Mouse (Mus musculus) adrenal gland, postnatal 36 days (tissue): Measurements from ENCODE around the gene Cc2d1a. TPM values are rescaled to one million over a fixed set of nuclear protein-coding genes. Genes with fewer than 3 reads are reported as not detected.

Experiments
- DNase-seq, 2 experiments: peaks; one replicate each; pipeline ENCODE4 v3.0.0; 2021; ENCODE audit warnings: mixed read lengths in 1 of 2
- long read RNA-seq, 2 experiments: library from polyadenylated mRNA; stranded (forward); transcript quantifications; one replicate each; pipeline ENCODE4 v2.0.0; 2021; ENCODE audit warnings: borderline sequencing depth in 2 of 2
- total RNA-seq, 2 experiments: library from RNA; stranded (reverse); gene quantifications; 2 replicates each; pipeline ENCODE4 v1.2.3; 2021

Cc2d1a gene
- total RNA-seq, result 10 to 100 TPM; 22.6 to 33.9 TPM
- long read RNA-seq, experiment 1, transcript Cc2d1a-201 (29 exons, 3,471 nt), result major isoform, 9 of 35 reads
- long read RNA-seq, experiment 1, partial matches to known transcripts, result 21 of 35 reads
- long read RNA-seq, experiment 1, other reads (novel, unspliced or antisense), result 5 of 35 reads
- long read RNA-seq, experiment 2, partial matches to known transcripts, result 1 of 10 reads
- long read RNA-seq, experiment 2, other reads (novel, unspliced or antisense), result 5 of 10 reads

DNA sequence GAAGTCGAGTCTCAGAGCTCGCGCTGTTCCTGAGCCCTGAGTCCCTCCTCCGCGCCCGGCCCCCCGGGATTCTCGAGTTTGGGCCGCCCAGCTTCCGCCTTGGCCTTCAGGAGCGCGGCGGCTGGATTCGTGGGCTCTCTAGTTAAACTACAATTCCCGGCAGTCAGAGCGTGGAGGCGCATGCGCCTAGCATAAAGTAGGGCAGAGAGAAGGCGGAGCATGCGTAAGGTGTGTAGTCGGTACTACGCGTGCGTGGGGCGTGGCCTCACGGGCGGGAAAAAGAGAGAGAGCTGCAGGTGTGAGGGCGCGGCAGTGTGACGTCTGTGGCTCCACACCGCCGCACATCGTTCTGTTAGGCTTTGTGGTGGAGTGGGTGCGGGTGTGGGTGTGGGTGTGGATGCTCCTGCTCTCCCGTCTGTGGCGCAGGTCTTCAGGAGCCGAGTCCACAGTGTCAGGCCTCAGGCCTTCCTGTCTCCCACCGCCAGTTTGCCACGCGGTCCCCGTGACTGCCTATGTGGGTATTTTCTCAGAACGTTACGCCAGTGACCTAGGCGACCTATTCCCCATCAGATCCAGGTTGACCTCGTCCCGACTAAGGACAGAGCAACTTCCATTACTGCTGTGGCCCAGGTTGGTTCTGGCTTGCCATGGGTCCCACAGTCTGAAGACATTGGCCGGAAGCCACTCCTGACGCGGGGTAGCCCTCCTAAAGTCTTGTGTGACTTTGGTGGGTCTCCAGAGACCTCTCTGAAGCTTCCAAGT is at the start of gene Cc2d1a, which contains the start of gene 4930432K21Rik:
Gene Cc2d1a (minus strand): TSS at position 168 of the 762 bp plus-strand sequence.
Gene 4930432K21Rik (plus strand): TSS at position 257 of the 762 bp plus-strand sequence.
- DNase-seq, result peak; percentile 95

DNA sequence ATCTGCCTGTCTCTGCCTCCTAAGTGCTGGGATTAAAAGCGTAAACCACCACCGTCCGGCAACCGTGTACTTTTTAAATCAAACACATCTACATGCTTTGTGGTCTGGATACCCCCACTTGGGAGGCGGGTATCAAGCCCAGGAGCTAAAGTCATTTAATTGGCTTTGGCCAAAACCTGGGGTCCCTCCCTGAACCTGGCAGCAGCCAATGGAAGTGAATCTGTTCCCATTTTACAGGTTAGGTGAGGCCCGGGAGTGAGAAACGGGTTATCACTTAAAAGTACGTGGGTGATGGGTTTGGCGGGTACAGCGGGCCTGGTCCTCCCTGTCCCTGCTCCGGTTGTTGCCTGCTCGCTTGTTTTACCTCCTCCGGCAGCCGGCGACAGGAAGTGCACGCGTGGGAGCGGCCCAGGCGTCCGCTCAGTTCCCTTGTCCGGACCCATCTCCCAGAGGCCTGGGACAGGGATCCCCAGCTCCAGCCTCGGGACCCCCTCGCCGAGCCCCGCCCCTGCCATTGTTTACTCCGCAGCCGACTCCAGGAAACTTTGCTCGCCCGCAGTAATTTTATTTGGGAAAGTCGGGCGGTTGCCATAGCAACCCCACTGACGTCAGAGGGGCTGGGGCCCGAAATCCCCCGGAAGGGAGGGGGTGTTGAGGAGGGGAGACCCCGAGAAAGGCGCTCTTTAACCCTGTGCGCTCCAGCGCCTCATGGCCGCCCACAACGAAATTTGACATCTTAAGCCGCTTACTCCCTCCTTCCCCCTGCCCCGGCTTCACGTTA is 49.6 kb upstream of the Cc2d1a start:
- DNase-seq, result peak; percentile 81 to 88

DNA sequence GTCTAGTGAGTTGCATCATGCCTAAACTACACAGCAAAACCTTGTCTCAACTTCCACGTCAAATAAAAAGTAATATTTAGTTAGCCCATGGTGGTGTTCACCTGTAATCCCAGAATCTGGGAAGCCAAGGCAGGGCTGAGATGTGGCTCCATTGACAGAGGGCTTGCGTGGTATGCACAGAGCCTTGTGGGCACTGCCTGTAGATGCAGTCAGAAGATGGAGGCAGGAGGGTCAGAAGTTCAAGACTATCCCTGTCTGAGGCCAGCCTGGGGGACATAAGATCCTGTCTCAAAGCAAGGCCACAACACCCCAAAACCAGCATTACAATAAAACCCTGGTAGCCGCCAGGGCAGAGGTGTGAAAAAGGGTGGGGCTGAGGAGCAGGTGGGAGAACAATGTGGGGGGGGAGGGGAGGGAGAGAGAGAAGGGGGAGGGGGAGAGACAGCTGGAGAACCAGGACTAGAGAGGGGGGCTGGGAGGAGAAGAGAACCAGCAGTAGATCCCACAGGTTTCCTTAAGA is 46.5 kb upstream of the Cc2d1a start:
- DNase-seq, result no peak

DNA sequence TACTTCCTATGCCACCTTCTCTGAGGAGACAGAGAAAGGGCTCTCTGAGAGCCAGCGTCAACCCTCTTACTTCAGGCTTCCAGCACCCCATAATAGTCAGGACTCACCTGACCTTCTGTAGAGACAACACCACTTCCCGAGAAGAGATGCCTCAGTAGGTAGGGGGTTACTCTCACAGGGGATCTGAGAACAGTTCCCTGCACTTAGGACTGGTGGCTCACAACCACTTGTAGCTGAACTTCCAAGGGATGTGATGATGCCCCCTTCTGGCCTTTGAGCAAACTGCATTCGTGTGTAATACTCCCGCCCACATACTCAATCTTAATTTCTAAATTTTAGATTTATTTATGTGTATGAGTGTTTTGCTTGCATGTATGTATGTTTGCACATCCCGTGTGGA is 45.8 kb upstream of the Cc2d1a start:
- DNase-seq, result no peak

DNA sequence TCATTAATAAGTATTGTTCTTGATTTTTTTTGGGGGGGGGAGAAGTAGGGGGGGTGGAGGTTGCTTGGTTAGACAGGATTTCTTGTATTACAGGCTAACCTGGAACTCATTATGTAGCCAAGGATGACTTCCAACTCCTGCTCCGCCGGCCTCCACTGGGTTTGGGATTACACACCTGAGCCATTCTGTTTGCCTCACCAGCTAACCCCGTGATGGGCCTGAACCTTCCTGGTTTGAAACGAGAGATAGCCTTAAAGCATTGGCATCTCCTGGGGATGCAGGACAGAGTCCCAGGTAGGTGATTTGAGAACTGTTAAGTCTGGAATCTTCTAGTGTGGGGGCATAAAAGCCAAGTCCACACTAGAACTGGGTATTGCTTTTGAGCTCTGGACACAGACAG is 45.4 kb upstream of the Cc2d1a start:
- DNase-seq, result no peak

DNA sequence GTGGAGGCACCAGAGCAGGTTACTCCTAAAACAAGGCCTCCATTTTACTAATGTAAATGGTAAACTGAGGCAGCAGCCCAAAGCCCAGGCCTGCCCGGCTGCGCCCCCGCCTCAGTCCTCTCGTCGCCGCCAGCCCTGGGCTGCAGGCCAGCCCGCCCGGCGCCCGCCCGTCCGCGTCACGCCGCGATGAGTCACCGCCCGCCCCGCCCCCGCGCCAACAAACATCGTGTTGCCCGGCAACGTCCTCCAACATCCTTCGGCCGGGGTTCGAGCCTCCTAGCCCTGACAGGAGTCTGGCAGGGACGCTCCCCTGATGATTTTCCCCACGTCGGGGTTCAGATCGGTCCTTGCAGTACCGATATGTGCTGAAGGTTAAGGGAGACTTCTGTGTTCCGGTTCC is 44.8 kb upstream of the Cc2d1a start:
- DNase-seq, result peak; percentile 90 to 93

DNA sequence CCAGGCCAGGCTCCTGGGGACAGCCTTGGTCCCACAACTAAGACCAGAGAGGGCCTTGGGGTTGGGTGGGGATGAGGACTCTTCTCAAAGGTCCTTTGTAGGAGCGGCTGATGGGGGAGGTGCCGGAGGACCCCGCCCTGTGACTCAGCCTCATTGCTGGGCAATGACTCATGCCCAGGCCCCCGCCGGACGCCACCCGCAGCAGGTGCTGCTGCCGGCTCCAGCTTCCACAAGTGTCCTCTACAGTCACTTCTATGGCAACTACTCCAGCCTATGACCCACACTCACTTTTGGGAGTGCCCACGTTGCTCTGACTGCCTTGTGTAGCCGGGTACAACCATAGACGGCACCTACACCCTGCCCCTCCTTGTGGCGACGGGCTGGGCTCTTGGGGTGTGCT is 44.3 kb upstream of the Cc2d1a start:
- DNase-seq, result peak; percentile 88 to 89

DNA sequence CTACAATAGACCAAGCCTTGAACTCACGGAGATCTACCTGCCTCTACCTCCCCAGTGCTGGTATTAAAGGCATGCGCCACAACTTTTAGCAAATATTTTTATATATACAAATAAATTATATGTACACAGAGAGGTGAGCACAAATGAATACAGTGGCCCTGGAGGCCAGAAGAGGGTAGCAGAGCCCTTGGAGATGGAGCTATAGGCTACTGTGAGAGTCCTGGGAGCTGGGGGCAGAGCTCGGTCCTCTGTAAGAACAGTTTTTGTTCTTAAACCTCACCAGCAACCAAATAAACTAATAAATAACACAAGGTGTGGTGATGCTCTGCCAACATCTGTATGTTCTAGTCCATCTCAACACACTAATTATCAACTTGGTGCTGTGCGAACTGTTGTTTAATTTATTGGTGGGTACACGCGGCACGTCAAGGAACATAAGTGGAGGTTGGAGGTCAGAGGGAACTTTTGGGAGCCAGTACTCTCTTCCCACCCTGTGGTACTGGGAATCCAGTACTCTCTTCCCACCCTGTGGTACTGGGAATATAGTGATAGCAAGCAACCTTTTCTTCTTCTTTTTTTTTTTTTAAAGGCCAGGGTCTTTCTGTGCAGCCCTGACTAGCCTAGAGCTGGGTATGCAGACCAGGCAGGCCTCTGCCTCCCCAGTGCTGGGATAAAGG is 42.6 kb upstream of the Cc2d1a start:
- no peak for DNase-seq

DNA sequence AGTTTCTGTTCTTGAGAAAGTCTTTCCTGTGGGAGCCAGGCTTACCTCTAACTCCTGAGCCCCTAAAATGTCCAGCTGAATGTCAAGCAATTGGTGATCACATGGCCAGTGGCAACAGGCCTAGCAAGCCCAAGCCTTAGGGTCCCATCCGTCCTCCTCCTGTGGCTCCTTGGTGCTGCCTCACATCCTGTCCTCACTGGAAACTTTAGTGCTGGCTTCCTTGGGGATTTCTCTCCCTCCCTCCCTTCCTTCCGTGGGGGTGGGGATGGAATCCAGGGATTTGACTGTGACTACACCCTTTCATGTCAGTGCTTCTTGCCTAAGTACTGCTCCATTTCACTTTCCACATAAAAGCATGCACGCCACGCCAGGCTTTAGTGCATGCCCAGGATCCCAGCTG is 41.9 kb upstream of the Cc2d1a start:
- DNase-seq, result peak in 1 of 2 experiments; percentile 71

DNA sequence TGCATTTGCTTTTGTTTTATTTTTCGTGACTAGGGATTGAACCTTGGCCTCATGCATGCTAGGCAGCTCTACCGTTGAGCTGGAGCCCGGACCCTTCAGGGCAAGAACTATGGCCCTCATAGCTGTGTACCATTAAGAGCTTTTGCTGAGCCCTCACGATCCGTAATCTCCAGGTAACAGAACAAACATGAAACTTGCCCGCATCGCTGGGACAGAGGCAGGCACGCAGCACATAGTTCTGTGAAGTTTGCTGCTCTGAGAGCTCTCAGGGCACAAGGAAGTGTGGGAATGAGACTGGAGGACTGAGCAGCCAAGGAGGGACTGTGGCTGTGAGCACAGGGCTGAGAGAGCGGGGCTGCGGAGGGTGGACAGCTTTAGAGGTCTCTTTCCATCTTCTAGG is 40.9 kb upstream of the Cc2d1a start:
- no peak for DNase-seq

DNA sequence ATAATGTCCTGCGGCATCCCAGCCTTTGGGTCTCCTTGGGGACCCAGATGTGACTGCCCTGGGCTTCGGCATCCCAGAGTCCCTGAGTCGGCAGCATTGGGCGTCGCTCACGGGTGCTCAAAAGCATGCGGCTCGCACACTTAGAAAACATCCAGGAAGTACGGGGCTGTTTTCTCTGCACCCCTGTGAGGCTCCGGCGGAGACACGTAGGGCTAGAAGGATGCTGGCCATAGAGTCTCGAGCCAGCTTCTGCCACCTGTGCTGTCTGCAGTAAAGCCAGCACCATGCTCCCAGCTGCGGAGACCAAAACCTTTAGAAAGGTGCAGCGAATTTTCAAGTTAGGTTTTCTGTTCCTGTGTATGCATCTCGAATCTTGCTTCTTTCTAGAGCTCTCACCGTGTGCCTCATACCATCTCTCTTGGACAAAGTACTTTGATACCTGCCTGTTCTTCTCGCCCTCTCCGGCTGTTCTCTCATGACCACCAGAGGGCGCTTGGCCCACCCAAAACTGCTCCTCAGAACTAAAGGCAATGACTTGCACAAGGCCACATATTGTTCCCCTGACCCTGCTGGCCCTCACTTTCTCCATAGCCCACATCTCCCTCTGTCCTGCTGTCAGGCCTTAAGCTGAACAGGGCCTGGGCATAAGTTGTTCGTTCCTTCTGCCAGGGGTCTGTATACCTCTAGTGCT is 39.5 kb upstream of the Cc2d1a start:
- DNase-seq, result peak in 1 of 2 experiments; percentile 76

DNA sequence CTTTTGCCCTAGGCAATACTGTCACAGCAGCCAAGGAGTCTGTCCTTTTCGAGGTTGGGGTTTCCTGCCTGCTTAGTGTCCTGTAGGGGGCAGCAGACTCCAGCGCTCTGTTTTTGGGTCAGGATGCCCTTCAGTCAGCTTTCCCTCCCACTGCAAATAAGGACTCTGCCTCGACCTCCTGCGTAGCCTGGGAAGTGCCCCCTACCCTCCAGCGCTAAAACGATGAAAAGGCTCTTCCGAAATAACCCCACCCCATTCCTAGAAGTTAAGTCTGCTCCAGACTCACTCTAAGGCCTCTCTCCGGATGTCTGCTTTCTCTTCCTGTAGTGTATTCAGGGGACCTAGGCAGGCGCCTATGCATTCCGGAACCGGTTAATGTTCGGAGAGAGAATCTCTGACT is 38.8 kb upstream of the Cc2d1a start:
- peak; percentile 77 to 85 for DNase-seq

DNA sequence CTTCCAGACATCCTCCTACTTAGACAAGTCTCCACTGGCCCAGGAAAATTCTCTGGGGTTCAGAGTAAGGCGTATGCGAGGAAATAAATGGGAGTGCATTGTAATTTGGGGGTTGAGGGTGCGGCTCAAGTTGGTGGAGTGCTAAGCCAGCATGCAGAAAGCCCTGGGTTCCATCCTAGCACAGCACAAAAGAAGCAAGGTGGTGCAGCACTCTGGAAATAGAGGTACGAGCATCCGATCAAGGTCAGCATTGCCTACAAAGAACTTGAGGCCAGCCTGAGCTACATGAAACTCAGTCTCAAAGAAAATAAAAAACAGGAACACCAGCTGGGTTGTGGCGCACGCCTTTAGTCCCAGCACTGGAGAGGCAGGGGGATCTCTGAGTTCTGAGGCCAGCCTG is 37.4 kb upstream of the Cc2d1a start, which contains the start of gene Nanos3:
Gene Nanos3 (minus strand): TSS at position 101 of the 400 bp plus-strand sequence.
- no peak for DNase-seq

DNA sequence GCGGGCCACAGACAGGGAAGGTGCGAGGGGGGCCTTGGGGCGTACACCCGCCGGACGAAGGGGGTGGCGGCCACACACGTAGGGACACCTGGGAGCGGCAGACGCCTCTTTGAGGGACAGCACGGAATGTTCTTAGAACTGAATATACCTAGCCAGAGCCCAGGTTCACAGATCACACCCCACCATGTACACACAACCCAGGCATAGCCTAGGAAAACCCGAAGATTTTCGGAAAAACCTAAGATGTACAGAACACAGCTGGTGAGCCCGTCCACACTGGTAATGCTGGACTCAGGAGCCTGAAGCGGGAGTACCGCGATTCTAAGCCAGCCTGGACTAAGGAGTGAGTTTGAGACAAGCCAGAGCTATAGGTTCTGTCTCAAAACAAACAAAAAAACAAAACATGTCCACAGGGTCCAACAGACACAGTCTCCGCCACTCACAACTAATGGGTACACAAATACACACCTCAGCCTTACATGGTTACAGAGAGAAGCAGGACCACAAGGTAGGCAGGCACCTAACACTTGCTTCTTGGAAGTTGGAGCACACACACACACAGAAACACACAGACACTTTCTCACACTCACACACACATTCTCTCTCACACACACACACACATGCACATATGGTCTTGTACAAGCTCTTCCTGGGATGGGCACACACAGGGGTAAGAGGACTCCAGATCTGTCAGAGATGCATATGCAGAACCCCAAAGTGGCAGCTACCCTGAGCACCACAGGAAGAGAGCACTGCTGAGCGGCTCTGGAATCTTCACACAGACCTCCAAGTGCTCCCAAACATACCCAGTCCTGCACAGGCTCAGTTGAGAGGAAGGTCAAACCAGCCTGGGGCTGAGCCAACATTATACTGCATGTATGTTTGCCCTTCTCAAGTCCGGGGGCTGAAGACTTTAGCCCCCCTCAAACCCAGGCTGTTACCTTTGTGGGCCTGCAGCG is 36.6 kb upstream of the Cc2d1a start:
- DNase-seq, result no peak

DNA sequence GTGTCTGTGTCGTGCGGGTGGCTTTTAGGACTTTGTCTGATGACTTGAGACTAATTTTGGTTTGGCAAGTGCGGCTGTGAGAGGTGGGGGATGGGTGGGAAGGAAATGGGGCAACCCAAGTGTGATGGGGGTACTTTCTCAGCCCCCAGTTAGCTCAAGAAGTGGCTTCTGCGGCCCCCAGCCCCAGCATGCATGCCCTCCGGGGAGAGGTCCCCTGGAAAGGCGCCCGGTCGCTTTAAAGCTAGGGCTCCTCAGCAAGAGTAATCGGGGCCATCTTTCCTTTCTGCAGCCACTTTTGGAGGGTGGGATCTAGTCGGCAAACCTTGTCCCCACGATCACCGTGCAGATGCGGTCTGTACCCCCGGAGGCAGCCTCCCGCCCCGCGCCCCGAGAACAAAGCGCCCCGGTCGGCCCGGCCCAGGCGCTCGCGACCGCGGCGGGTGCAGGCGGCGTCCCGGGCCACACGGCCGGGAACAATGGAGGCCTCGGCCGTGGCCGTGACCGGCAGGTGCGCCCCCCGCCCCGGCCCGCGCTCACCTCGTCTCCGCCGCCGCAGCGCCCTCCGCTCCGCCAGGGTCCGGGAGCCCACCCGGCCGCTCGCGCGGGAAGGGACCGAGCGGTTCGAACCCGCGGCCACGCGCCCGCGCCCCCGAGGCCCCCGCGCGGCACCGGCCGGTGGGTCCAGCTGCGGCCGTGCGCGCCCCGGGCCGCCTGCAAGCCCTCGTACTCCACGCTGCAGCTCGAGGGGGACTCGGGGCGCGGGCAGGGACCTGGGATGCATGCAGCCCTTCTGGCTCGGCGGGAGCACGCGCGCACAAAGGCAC is 35.7 kb upstream of the Cc2d1a start:
- DNase-seq, result peak; percentile 43 to 51

DNA sequence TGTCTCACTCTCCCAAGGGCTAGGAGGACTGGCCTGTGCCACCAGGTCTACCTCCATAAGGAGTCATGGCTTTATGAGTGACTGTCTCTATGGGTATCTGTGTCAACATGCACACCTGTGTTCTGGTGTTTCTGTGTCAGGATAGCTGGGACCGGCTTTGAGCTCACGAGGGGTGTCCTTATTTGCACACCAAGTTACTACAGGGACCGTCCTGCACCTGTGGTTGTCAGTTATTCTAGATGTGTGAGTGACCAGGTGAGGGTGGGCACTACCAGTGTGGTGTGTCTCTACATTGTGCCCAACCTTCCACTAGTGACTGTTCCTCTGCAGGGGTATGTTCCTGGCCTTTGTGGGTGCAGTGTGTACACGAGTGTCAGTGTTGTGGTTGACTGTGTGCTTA is 35.1 kb upstream of the Cc2d1a start:
- DNase-seq, result no peak

DNA sequence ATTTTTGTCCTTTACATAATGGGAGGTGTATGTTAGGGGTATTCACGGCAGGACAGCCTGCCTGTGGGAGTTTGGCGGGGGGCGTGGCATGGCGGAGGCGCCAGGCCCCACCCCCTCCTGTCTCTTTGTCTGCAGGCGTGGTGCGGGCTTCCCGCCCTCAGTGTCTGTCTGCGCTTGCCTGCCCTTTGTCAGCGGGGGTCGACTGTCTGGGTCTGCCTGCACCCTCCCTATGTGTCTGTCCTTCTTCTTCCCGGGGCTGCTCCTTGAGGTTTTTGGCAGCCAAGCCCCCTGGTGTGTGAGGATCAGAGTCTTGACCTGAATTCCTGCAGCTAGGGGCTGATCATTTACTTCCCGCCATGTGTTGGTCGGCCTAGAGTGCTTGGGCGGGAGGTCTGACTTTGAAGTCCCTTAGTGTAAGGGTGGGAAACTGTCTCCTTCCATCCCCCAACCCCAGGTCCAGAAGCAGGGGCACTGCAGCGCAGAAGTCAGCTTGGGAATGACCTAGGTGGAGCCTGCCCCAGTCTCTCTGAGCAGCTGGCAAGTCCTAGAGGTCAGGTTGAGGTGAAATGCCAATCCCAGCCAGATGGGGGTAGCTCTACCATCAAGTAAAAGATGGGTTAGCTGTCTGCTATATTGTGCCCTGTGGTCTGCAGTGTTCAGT is 32.9 kb upstream of the Cc2d1a start:
- DNase-seq, result peak in 1 of 2 experiments; percentile 51

DNA sequence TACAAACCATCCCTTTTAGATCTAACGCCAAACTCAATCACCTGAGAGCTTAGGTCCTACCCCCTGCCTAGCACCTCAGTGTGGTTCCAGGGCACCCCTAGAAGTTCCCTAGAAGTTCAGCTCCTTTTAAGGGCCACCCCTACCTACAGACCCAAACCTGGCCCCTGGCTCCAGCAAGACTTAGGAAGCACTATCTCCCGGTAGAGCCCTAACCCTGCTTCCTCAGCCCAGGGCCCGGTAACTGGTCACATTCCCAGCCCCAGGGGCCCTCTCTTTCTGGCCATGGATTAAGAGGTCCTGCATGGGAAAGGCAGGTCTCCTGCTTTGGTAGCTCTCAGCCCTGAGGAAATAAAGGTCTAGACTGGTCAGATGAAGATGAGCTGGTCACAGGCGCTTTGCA is 32.2 kb upstream of the Cc2d1a start:
- DNase-seq, result no peak

DNA sequence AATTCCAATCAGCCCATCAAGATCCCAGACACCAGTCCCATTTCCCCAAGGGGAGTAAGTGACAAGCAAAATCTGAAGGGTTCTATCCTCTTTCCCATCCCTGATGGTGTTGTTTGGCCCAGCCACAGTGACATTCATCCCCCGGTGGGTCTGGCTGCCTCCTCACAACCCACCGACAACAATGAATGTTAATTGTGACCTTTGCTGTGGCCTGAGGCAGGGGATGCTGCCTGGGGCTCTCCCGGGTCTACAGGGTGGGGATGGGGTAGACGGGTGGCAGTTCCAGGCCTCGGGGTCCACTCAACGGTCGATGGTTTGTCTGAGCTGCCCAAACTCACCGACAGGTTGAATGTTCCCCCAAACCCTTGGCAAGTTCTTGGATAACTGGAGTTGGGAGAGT is 30.9 kb upstream of the Cc2d1a start:
- DNase-seq, result no peak
